Mouse (Mus musculus) liver, postnatal 0 days (tissue): Measurements from ENCODE around the gene Adgrl1.

Experiments
- CTCF ChIP-seq: sonication (generic); IDR thresholded peaks from 2 replicates; pipeline ENCODE4 v1.5.1; 2016; ENCODE audit warnings: antibody characterized with exemption, low read depth
- EP300 ChIP-seq: IDR thresholded peaks from 2 replicates; pipeline ENCODE4 v1.6.1; 2016; ENCODE audit warnings: antibody characterized with exemption, low read depth, mild to moderate bottlenecking

- no peak for TF ChIP-seq CTCF
- no peak for TF ChIP-seq EP300
These were observed 1.9 kb downstream of the Adgrl1 start for GRCm38 (mm10) chr8:83901566-83902485.
